Mouse (Mus musculus): ENCODE results near the gene Acsf2. TPM values are rescaled to one million over a fixed set of nuclear protein-coding genes. Genes with fewer than 3 reads are reported as not detected.
"Not testable (repeated sequence)": the region's sequence is repeated elsewhere in the genome, so short reads cannot be mapped to it uniquely, and the experiment has no call there.

Gene Acsf2
- 1.4 and 1.6 TPM in 2 replicates for total RNA-seq (2014; fragmentation: Nextera tagmentation)
- total RNA-seq (2017): 0.27 and 0.81 TPM in 2 replicates
- polyA plus RNA-seq (2012): 1.5 and 1.6 TPM in 2 replicates

DNA sequence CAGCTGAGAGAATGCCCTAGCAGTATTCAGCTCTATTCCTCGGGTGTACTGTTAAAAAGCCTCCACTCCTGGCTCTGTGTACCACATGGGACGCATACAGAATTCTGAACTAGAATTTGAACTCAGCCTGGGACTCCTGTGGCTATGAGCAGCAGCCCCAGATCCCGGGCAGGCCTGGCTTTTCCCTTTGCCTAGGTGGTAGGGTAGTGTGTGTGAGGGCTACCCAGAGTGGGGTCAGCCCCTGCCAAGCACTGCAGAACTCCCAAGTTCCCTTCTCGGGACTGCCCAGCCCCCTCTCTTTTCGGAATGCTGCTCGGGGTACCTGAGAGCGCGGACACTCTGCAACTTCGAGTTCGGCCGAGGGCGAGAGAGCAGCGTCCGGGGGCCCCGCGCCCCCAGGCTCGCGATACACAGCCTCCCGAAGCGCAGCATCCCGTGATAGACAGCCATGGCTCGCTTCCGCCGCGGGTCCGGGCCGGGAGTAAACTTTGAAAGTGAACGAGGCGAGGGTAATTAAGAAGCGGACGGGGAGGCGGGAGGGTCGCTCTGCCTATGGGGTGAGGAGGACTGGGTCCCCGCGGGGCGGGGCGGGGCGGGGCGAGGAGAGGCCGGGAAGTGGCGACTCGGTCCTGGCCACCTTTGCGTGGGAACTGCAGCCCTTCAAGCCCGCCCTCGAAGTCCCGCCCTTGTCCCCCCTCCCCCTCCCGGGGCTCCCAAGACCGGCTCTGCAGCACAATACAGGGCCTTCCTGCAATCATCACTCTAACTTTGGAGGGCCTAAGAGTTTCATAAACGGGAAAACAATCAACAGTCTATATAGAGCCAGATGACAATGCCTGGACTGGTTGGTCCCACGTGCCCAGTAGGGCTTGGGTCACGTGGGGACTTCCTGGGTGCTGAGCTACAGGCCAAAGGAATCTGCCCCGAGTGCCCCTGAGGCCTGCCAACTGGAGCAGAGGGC, at the start of gene Acsf2:
Gene Acsf2 (minus strand): TSS at position 551 of the 961 bp plus-strand sequence.
- DNase-seq (ENCODE audit: low spot score) (peak; percentile 6), ATAC-seq (ENCODE audit: extremely low read depth, insufficient number of reproducible peaks, low FRiP score, poor library complexity, severe bottlenecking) (no peak)
- peak within 1 kb of the TSS; percentile 20; the same call in 1 of the 2 replicates for H3K4me3 ChIP-seq (ENCODE audit: low read depth, low read length)

DNA sequence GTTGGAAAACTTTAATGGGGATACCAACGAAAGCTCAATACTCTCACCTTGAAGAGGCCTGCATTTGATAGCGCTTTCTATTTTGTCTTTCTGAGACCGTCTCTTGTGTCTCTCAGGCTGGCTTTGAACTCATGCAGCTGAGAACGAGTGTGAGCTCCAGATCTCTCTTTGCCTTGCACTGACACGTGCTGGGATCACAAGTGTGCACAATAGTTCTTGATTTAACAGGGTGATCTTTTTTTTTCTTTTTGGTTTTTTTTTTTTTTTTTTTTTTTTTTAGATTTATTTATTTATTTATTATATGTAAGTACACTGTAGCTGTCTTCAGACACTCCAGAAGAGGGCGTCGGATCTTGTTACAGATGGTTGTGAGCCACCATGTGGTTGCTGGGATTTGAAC, 49.6 kb upstream of the Acsf2 start:
- H3K4me3 ChIP-seq (ENCODE audit: low read depth, low read length); DNase-seq (ENCODE audit: low spot score); H3K9me3 ChIP-seq (replicated peaks); ATAC-seq (ENCODE audit: extremely low read depth, insufficient number of reproducible peaks, low FRiP score, poor library complexity, severe bottlenecking); H3K27me3 ChIP-seq (ENCODE audit: insufficient read depth, low read length): not testable (repeated sequence)
- H3K4me1 ChIP-seq (ENCODE audit: insufficient read depth, low read depth, low read length): peaks cover 41% of the 10 kb centered on the region
- peaks cover 72% of the 10 kb centered on the region for H3K36me3 ChIP-seq (replicated peaks)

More for the DNA sequence above, at the start of gene Acsf2:
- no peaks in the 10 kb centered on the region for H3K36me3 ChIP-seq (replicated peaks)
- H3K9me3 ChIP-seq (replicated peaks): no peaks in the 10 kb centered on the region
- no peak for TF ChIP-seq CTCF (IDR thresholded peaks at IDR 0.05; ENCODE audit: low read depth, low read length)
- TF ChIP-seq GATA2 (IDR thresholded peaks at IDR 0.05; ENCODE audit: borderline replicate concordance, low read depth, low read length): no peak
- H3K27me3 ChIP-seq (ENCODE audit: insufficient read depth, low read length): peaks cover 27% of the 10 kb centered on the region
- H3K4me1 ChIP-seq (ENCODE audit: insufficient read depth, low read depth, low read length): peaks cover 6% of the 10 kb centered on the region; the same call in 1 of the 2 replicates

DNA sequence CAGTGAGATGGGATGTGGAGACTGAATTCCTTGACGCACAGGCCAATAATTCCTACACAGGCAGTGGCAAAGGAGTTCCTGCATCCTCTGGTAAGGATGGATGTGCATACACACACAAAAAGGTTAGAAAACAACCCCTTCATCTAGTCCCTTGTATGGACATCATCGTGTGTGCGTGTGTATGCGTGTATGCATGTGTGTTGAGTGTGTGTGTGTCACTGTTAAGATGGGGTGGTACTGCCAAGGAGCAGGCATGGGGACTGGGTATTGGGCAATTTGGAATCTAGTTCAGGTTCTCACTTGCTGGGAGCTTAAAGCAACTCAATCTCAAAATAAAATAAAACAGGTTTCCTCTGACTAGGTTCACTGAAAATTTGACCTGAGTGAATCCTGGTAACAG, 44.8 kb upstream of the Acsf2 start:
- TF ChIP-seq POLR2AphosphoS5 (IDR thresholded peaks at IDR 0.05; ENCODE audit: insufficient replicate concordance, low read depth, low read length) (no peak), GATA2 (IDR thresholded peaks at IDR 0.05; ENCODE audit: borderline replicate concordance, low read depth, low read length) (no peak), GATA1 (IDR thresholded peaks at IDR 0.05; ENCODE audit: borderline replicate concordance, low read length) (no peak), CTCF (IDR thresholded peaks at IDR 0.05; ENCODE audit: low read depth, low read length) (no peak), TAL1 (conservative IDR thresholded peaks at IDR 0.05; ENCODE audit: low read depth, low read length) (no peak)
- no peak for ATAC-seq (ENCODE audit: extremely low read depth, insufficient number of reproducible peaks, low FRiP score, poor library complexity, severe bottlenecking)
- Histone ChIP-seq H3K4me3 (ENCODE audit: low read depth, low read length) (no peak overlapping the region), H3K9me3 (replicated peaks) (no peaks in the 10 kb centered on the region), H3K36me3 (replicated peaks) (peaks cover 95% of the 10 kb centered on the region), H3K4me1 (ENCODE audit: insufficient read depth, low read depth, low read length) (peaks cover 23% of the 10 kb centered on the region), H3K27me3 (ENCODE audit: insufficient read depth, low read length) (no peaks in the 10 kb centered on the region)
- no peak for DNase-seq (ENCODE audit: low spot score)

DNA sequence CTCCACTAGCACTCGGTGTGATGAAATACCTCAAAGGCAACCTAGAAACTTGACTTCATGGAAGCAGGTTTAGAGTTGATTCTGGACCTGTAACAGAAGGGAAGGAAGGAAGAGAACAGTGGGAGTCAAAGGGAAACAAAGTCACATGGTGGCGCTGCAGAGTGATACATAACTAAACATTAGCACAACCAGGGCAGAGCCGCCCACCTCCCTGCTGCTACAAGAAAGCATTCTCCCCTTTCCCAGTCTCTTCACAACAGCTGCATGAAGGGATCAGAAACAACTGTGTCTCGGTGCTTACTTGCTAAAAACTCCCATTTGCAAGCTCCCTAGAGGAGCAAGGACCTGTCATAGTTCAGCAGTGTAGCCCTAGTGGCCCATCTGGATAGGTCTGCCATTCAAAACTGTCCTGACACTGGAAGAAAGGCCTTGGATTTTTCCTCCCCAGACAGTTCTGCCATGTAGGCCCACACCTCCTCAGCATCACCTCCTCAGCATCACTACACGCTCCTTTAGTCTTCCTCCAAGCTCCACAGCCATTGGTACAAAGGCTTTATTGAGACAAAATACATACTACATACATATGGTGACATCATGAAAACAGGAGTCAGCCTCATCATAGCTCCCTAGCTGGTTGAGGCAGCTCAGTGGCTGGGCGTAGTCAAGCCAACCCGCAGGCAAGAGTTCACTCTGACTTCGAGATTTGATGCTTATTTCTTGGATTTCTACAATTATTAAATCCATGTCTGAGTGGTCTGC, 43.0 kb upstream of the Acsf2 start:
- ATAC-seq (ENCODE audit: extremely low read depth, insufficient number of reproducible peaks, low FRiP score, poor library complexity, severe bottlenecking): no peak
- peaks cover 96% of the 10 kb centered on the region for H3K36me3 ChIP-seq (replicated peaks)
- H3K4me1 ChIP-seq (ENCODE audit: insufficient read depth, low read depth, low read length): peaks cover 15% of the 10 kb centered on the region
- no peaks in the 10 kb centered on the region for H3K27me3 ChIP-seq (ENCODE audit: insufficient read depth, low read length)
- no peaks in the 10 kb centered on the region for H3K9me3 ChIP-seq (replicated peaks)
- TF ChIP-seq GATA1 (IDR thresholded peaks at IDR 0.05; ENCODE audit: borderline replicate concordance, low read length) (no peak), CTCF (IDR thresholded peaks at IDR 0.05; ENCODE audit: low read depth, low read length) (no peak), GATA2 (IDR thresholded peaks at IDR 0.05; ENCODE audit: borderline replicate concordance, low read depth, low read length) (no peak), TAL1 (conservative IDR thresholded peaks at IDR 0.05; ENCODE audit: low read depth, low read length) (no peak), POLR2AphosphoS5 (IDR thresholded peaks at IDR 0.05; ENCODE audit: insufficient replicate concordance, low read depth, low read length) (no peak)
- no peak overlapping the region for H3K4me3 ChIP-seq (ENCODE audit: low read depth, low read length)
- no peak for DNase-seq (ENCODE audit: low spot score)

GRCm38 (mm10) chr11:94634431-94634830, 32.8 kb upstream of the Acsf2 start:
- TF ChIP-seq POLR2AphosphoS5 (IDR thresholded peaks at IDR 0.05; ENCODE audit: insufficient replicate concordance, low read depth, low read length): no peak
- TF ChIP-seq GATA1 (IDR thresholded peaks at IDR 0.05; ENCODE audit: borderline replicate concordance, low read length): no peak
- H3K4me3 ChIP-seq (ENCODE audit: low read depth, low read length): no peak overlapping the region
- DNase-seq (ENCODE audit: low spot score): no peak
- no peaks in the 10 kb centered on the region for H3K9me3 ChIP-seq (replicated peaks)
- ATAC-seq (ENCODE audit: extremely low read depth, insufficient number of reproducible peaks, low FRiP score, poor library complexity, severe bottlenecking): no peak
- no peaks in the 10 kb centered on the region for H3K27me3 ChIP-seq (ENCODE audit: insufficient read depth, low read length)
- peaks cover 89% of the 10 kb centered on the region for H3K36me3 ChIP-seq (replicated peaks)
- peaks cover 34% of the 10 kb centered on the region for H3K4me1 ChIP-seq (ENCODE audit: insufficient read depth, low read depth, low read length)

GRCm38 (mm10) chr11:94632988-94633387, 31.3 kb upstream of the Acsf2 start:
- peaks cover 34% of the 10 kb centered on the region for H3K4me1 ChIP-seq (ENCODE audit: insufficient read depth, low read depth, low read length)
- no peak for DNase-seq (ENCODE audit: low spot score)
- no peak for ATAC-seq (ENCODE audit: extremely low read depth, insufficient number of reproducible peaks, low FRiP score, poor library complexity, severe bottlenecking)
- peaks cover 74% of the 10 kb centered on the region for H3K36me3 ChIP-seq (replicated peaks)
- TF ChIP-seq GATA2 (IDR thresholded peaks at IDR 0.05; ENCODE audit: borderline replicate concordance, low read depth, low read length) (no peak), TAL1 (conservative IDR thresholded peaks at IDR 0.05; ENCODE audit: low read depth, low read length) (no peak), CTCF (IDR thresholded peaks at IDR 0.05; ENCODE audit: low read depth, low read length) (no peak), POLR2AphosphoS5 (IDR thresholded peaks at IDR 0.05; ENCODE audit: insufficient replicate concordance, low read depth, low read length) (no peak), GATA1 (IDR thresholded peaks at IDR 0.05; ENCODE audit: borderline replicate concordance, low read length) (no peak)
- no peak overlapping the region for H3K4me3 ChIP-seq (ENCODE audit: low read depth, low read length)
- no peaks in the 10 kb centered on the region for H3K27me3 ChIP-seq (ENCODE audit: insufficient read depth, low read length)
- H3K9me3 ChIP-seq (replicated peaks): no peaks in the 10 kb centered on the region
